Mouse (Mus musculus) neural tube, embryonic 15.5 days (tissue): ENCODE measurements around the gene Ttc7b. TPM values are rescaled to one million over a fixed set of nuclear protein-coding genes. Genes with fewer than 3 reads are reported as not detected.

Experiments
- ATAC-seq: fragments of 200-750 bp; cut with Nextera tagmentation; 2 replicates; pipeline ENCODE4 v1.8.0; 2017; ENCODE audit warnings: mild to moderate bottlenecking, moderate TSS enrichment, moderate library complexity; ENCODE audit not compliant: low FRiP score
- H3K27ac ChIP-seq: fragments of 300-500 bp; sonication (generic); replicated peaks from 2 replicates; pipeline ENCODE4 v1.5.1; 2015; ENCODE audit warnings: mild to moderate bottlenecking, inconsistent platforms
- H3K27me3 ChIP-seq: fragments of 300-500 bp; sonication (generic); replicated peaks from 2 replicates; pipeline ENCODE4 v1.6.1; 2015; ENCODE audit warnings: inconsistent platforms
- H3K36me3 ChIP-seq: fragments of 300-500 bp; sonication (generic); 2 replicates; pipeline ENCODE4 v1.6.1; 2015; ENCODE audit warnings: inconsistent platforms
- H3K4me1 ChIP-seq: fragments of 300-500 bp; sonication (generic); 2 replicates; pipeline ENCODE4 v1.6.1; 2015; ENCODE audit warnings: inconsistent platforms
- H3K4me2 ChIP-seq: fragments of 300-500 bp; sonication (generic); 2 replicates; pipeline ENCODE4 v1.6.1; 2015; ENCODE audit warnings: inconsistent platforms, mild to moderate bottlenecking, moderate library complexity
- H3K4me3 ChIP-seq: fragments of 300-500 bp; sonication (generic); replicated peaks from 2 replicates; pipeline ENCODE4 v1.5.1; 2015; ENCODE audit warnings: mild to moderate bottlenecking, inconsistent platforms
- H3K9ac ChIP-seq: fragments of 300-500 bp; sonication (generic); replicated peaks from 2 replicates; pipeline ENCODE4 v1.6.1; 2015; ENCODE audit warnings: mild to moderate bottlenecking, inconsistent platforms
- H3K9me3 ChIP-seq: fragments of 300-500 bp; sonication (generic); replicated peaks from 2 replicates; pipeline ENCODE4 v1.6.1; 2016; ENCODE audit warnings: inconsistent platforms
- WGBS: fragments of 180-500 bp; shearing (Covaris S2); methylation state at CpG from one replicate; pipeline ENCODE4 v1.1.7; 2015; ENCODE audit warnings: mixed read lengths; 5-methylcytosine and 5-hydroxymethylcytosine counted together
- polyA plus RNA-seq: library from polyadenylated mRNA; unstranded; fragments of >200 nt; fragmentation: Nextera tagmentation; extraction: Ambion mirVana; gene quantifications from 2 replicates; pipeline ENCODE4 v1.2.1, GENCODE M21; 2015

Ttc7b gene
- polyA plus RNA-seq, 1 experiment from 2014 or later, result 10.2 TPM

- 75% methylated on average over 3 of the region's 3 CpGs for WGBS
- peaks cover 27% of the 10 kb centered on the region for H3K36me3 ChIP-seq
- ATAC-seq, result no peak
- H3K27ac ChIP-seq, result 0 out of 2 replicates have a peak overlapping the region, but pooled peaks have one; percentile 51
- H3K4me2 ChIP-seq, result no peak overlapping the region
- no peak overlapping the region for H3K9ac ChIP-seq
- no peaks in the 10 kb centered on the region for H3K27me3 ChIP-seq
- H3K9me3 ChIP-seq, result no peaks in the 10 kb centered on the region
- no peak overlapping the region for H3K4me3 ChIP-seq
- peaks cover 15% of the 10 kb centered on the region for H3K4me1 ChIP-seq
These were observed 127.5 kb downstream of the Ttc7b start for GRCm38 (mm10) chr12:100393109-100393508.

GRCm38 (mm10) chr12:100392466-100392865 lies 128.2 kb downstream of the Ttc7b start:
- WGBS, result 50% methylated on average over 5 of the region's 5 CpGs
- Histone ChIP-seq H3K4me2 (no peak overlapping the region), H3K9ac (no peak overlapping the region), H3K4me1 (peaks cover 9% of the 10 kb centered on the region), H3K27ac (no peak overlapping the region), H3K4me3 (no peak overlapping the region), H3K27me3 (no peaks in the 10 kb centered on the region), H3K9me3 (no peaks in the 10 kb centered on the region), H3K36me3 (peaks cover 32% of the 10 kb centered on the region)
- no peak for ATAC-seq

GRCm38 (mm10) chr12:100391890-100392289 lies 128.7 kb downstream of the Ttc7b start:
- Histone ChIP-seq H3K27me3 (no peaks in the 10 kb centered on the region), H3K9ac (no peak overlapping the region), H3K4me2 (no peak overlapping the region), H3K9me3 (no peaks in the 10 kb centered on the region), H3K4me1 (0 out of 2 replicates have a peak, but pooled peaks cover 8% of the 10 kb centered on the region), H3K36me3 (peaks cover 36% of the 10 kb centered on the region), H3K4me3 (no peak overlapping the region), H3K27ac (no peak overlapping the region)
- 84% methylated on average over 9 of the region's 9 CpGs for WGBS
- ATAC-seq, result no peak

- ATAC-seq, result 0 out of 2 replicates have a peak, but pooled peaks have one; percentile 56
- peaks cover 48% of the 10 kb centered on the region for H3K36me3 ChIP-seq
These were observed 130.5 kb downstream of the Ttc7b start for GRCm38 (mm10) chr12:100389878-100390710.

GRCm38 (mm10) chr12:100386259-100386658 lies 134.4 kb downstream of the Ttc7b start:
- Histone ChIP-seq H3K9me3 (no peaks in the 10 kb centered on the region), H3K27me3 (no peaks in the 10 kb centered on the region), H3K4me3 (no peak overlapping the region), H3K27ac (no peak overlapping the region), H3K4me1 (no peaks in the 10 kb centered on the region), H3K9ac (no peak overlapping the region), H3K4me2 (no peak overlapping the region), H3K36me3 (peaks cover 67% of the 10 kb centered on the region)
- 53% methylated on average over 3 of the region's 3 CpGs for WGBS
- no peak for ATAC-seq

More at GRCm38 (mm10) chr12:100389878-100390710, 130.5 kb downstream of the Ttc7b start:
- Histone ChIP-seq H3K9me3 (no peaks in the 10 kb centered on the region), H3K9ac (no peak overlapping the region), H3K27me3 (no peaks in the 10 kb centered on the region), H3K4me3 (no peak overlapping the region), H3K4me2 (no peak overlapping the region), H3K27ac (no peak overlapping the region; the same call in 1 of the 2 replicates), H3K4me1 (0 out of 2 replicates have a peak, but pooled peaks cover 8% of the 10 kb centered on the region)
- 57% methylated on average over 12 of the region's 12 CpGs for WGBS

GRCm38 (mm10) chr12:100382526-100382925 lies 138.1 kb downstream of the Ttc7b start:
- Histone ChIP-seq H3K27ac (no peak overlapping the region), H3K4me1 (no peaks in the 10 kb centered on the region), H3K9me3 (no peaks in the 10 kb centered on the region), H3K4me2 (no peak overlapping the region), H3K36me3 (peaks cover 58% of the 10 kb centered on the region), H3K4me3 (no peak overlapping the region), H3K27me3 (no peaks in the 10 kb centered on the region), H3K9ac (no peak overlapping the region)
- ATAC-seq, result no peak

GRCm38 (mm10) chr12:100381941-100382340 lies 138.7 kb downstream of the Ttc7b start:
- 93% methylated on average over 6 of the region's 6 CpGs for WGBS
- Histone ChIP-seq H3K4me3 (no peak overlapping the region), H3K27ac (no peak overlapping the region), H3K27me3 (no peaks in the 10 kb centered on the region), H3K9me3 (no peaks in the 10 kb centered on the region), H3K36me3 (peaks cover 54% of the 10 kb centered on the region), H3K4me1 (no peaks in the 10 kb centered on the region), H3K4me2 (no peak overlapping the region), H3K9ac (no peak overlapping the region)
- ATAC-seq, result no peak

GRCm38 (mm10) chr12:100380697-100381291 lies 139.8 kb downstream of the Ttc7b start:
- WGBS, result 72% methylated on average over 14 of the region's 14 CpGs
- peaks cover 48% of the 10 kb centered on the region for H3K36me3 ChIP-seq
- H3K4me1 ChIP-seq, result no peaks in the 10 kb centered on the region
- no peak overlapping the region for H3K27ac ChIP-seq
- no peak overlapping the region for H3K4me2 ChIP-seq
- no peak for ATAC-seq
- no peak overlapping the region for H3K9ac ChIP-seq
- H3K4me3 ChIP-seq, result no peak overlapping the region
- H3K27me3 ChIP-seq, result no peaks in the 10 kb centered on the region
- no peaks in the 10 kb centered on the region for H3K9me3 ChIP-seq

- Histone ChIP-seq H3K4me3 (no peak overlapping the region), H3K36me3 (peaks cover 48% of the 10 kb centered on the region), H3K9ac (no peak overlapping the region), H3K27ac (no peak overlapping the region), H3K9me3 (no peaks in the 10 kb centered on the region), H3K4me1 (no peaks in the 10 kb centered on the region), H3K27me3 (no peaks in the 10 kb centered on the region), H3K4me2 (no peak overlapping the region)
- 97% methylated on average over 1 of the region's 1 CpGs for WGBS
- no peak for ATAC-seq
These were observed 140.8 kb downstream of the Ttc7b start for GRCm38 (mm10) chr12:100379833-100380232.

GRCm38 (mm10) chr12:100378266-100378665 lies 142.4 kb downstream of the Ttc7b start:
- Histone ChIP-seq H3K36me3 (peaks cover 50% of the 10 kb centered on the region), H3K4me3 (no peak overlapping the region), H3K4me1 (no peaks in the 10 kb centered on the region), H3K9me3 (no peaks in the 10 kb centered on the region), H3K27ac (no peak overlapping the region), H3K4me2 (no peak overlapping the region), H3K27me3 (no peaks in the 10 kb centered on the region), H3K9ac (no peak overlapping the region)
- ATAC-seq, result no peak
- 62% methylated on average over 2 of the region's 2 CpGs for WGBS

GRCm38 (mm10) chr12:100377791-100378190 lies 142.8 kb downstream of the Ttc7b start:
- ATAC-seq, result no peak
- Histone ChIP-seq H3K4me1 (no peaks in the 10 kb centered on the region), H3K9me3 (no peaks in the 10 kb centered on the region), H3K27me3 (no peaks in the 10 kb centered on the region), H3K4me2 (no peak overlapping the region), H3K36me3 (peaks cover 50% of the 10 kb centered on the region), H3K4me3 (no peak overlapping the region), H3K9ac (no peak overlapping the region), H3K27ac (no peak overlapping the region)
- 28% methylated on average over 1 of the region's 1 CpGs for WGBS

- Histone ChIP-seq H3K36me3 (peaks cover 55% of the 10 kb centered on the region), H3K4me2 (no peak overlapping the region), H3K27me3 (no peaks in the 10 kb centered on the region), H3K9me3 (no peaks in the 10 kb centered on the region), H3K27ac (no peak overlapping the region), H3K4me3 (no peak overlapping the region), H3K9ac (no peak overlapping the region), H3K4me1 (no peaks in the 10 kb centered on the region)
- ATAC-seq, result no peak
- WGBS, result 93% methylated on average over 8 of the region's 8 CpGs
These were observed 144.8 kb downstream of the Ttc7b start for GRCm38 (mm10) chr12:100375801-100376200.
